Mouse (Mus musculus) heart, adult 2 months (tissue): ENCODE data around the gene Prickle2.

Experiments used
- CTCF ChIP-seq: fragments of 200-600 bp; IDR thresholded peaks from 2 replicates; pipeline ENCODE4 v1.8.1; 2022; ENCODE audit warnings: antibody characterized with exemption, mild to moderate bottlenecking, moderate library complexity
- POLR2A ChIP-seq: fragments of 200-500 bp; IDR thresholded peaks from 2 replicates; pipeline ENCODE4 v1.6.1; 2011; ENCODE audit warnings: mild to moderate bottlenecking, low read depth, low read length, control low read depth; ENCODE audit not compliant: insufficient read depth

DNA sequence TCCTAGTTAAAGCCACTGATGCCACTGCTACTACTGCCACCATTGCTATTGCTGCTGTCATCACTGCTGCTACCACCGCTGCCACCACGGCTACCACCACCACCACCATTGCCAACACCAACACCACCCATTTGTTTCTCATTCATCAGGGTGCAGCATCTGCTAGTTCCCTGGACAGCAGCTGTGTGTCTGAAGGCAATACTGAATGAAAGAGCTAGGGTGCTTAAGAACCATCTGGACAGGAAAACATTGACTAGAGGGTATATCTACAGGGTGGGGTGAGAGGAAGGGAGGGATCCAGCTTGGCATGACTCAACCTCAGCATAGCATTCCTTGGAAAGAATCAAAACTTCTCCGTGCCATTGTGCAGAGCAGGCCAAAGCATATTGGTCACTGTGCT, 133.8 kb downstream of the Prickle2 start:
- TF ChIP-seq POLR2A (no peak), CTCF (no peak)
